Mouse (Mus musculus): ENCODE measurements at regions not wholly inside any gene's neighbourhood (a gene's known extent, or its start where the extent isn't known, plus 50 kb on each side); places are given as distances from the start of the nearest gene placed in this dataset.
"Not testable (repeated sequence)": the region's sequence is repeated elsewhere in the genome, so short reads cannot be mapped to it uniquely, and the experiment has no call there.

DNA sequence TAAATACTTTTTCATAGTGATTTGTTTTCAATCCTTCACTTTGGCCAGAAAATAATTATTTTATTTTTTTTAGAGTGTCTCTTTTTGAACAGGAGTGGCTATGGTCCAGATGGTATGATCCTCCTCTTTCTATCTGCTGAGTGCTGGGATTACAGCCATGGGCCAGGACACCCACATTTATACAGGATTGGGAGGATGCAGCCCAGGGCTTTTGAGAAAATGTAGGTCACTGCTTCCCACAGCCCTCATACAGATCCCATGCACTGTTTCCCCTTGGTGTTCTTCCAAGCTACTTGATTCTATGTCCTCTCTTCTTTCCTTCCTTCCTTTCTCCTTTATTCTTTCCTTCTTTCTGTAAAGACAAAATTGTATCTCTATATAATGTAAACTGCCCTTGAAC, 70.5 kb upstream of the Alkbh8 start:
- no peaks in the 10 kb centered on the region for H3K27me3 ChIP-seq (ENCODE audit: control insufficient read depth, insufficient read depth, low read length)
- DNase-seq (ENCODE audit: low spot score, missing footprints), result no peak
- no peak for ATAC-seq (ENCODE audit: low FRiP score)
- H3K4me3 ChIP-seq (ENCODE audit: low read depth, low read length), result no peak overlapping the region
- no peak overlapping the region for H3K4me2 ChIP-seq
- H3K9ac ChIP-seq (ENCODE audit: low read length), result no peak overlapping the region
- H3K4me1 ChIP-seq (ENCODE audit: control insufficient read depth, insufficient read depth, low read length), result no peaks in the 10 kb centered on the region
- H3K36me3 ChIP-seq (ENCODE audit: control insufficient read depth, insufficient read depth, low read length), result no peaks in the 10 kb centered on the region
- no peak overlapping the region for H3K27ac ChIP-seq (ENCODE audit: low read depth, low read length)
- H3K9me3 ChIP-seq (ENCODE audit: control insufficient read depth, low read length), result peaks cover 31% of the 10 kb centered on the region

DNA sequence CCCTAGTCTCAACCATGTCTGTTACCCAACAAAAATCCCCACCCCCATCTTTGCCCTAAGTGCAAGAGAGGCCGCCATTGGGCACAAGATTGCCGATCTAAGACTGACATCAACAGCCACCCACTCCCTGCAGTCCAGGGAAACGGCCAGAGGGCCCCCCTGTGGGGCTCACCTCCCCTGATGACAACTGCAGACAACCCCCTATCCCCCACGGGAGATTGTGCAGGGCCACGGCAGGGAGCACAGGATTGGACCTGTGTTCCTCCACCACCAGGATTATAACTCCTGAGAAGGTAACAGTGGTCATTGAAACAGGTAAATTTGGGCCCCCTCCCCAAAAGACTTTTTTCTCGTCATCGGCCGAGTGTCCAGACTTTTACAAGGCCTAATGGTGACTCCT, 54.4 kb upstream of the Alkbh8 start:
- not testable (repeated sequence) for H3K4me2 ChIP-seq; H3K4me3 ChIP-seq (ENCODE audit: low read depth, low read length); H3K9me3 ChIP-seq (ENCODE audit: control insufficient read depth, low read length); H3K27ac ChIP-seq (ENCODE audit: low read depth, low read length); H3K9ac ChIP-seq (ENCODE audit: low read length); DNase-seq (ENCODE audit: low spot score, missing footprints); H3K4me1 ChIP-seq (ENCODE audit: control insufficient read depth, insufficient read depth, low read length); ATAC-seq (ENCODE audit: low FRiP score); H3K27me3 ChIP-seq (ENCODE audit: control insufficient read depth, insufficient read depth, low read length); H3K36me3 ChIP-seq (ENCODE audit: control insufficient read depth, insufficient read depth, low read length)
- 85% methylated on average over 8 of the region's 8 CpGs for WGBS

DNA sequence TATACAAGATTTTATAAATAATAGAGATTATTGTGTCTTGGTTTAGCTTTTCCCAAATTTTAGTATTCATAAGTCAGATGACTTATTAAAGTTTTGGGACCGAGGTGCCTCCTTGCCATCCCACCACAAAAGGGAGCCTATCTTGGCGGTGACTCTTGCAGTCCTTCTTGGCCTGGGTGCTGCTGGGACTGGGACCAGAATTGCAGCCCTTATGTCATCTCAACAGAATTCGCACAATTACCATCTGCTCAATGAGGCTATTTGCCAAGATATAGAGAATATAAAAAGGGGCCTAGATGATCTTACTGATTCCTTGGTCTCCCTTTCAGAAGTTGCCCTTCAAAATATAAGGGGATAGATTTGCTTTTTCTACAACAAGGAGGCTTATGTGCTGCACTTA, 53.0 kb upstream of the Alkbh8 start:
- DNase-seq (ENCODE audit: low spot score, missing footprints); H3K36me3 ChIP-seq (ENCODE audit: control insufficient read depth, insufficient read depth, low read length); ATAC-seq (ENCODE audit: low FRiP score); H3K4me2 ChIP-seq; H3K9me3 ChIP-seq (ENCODE audit: control insufficient read depth, low read length); H3K4me3 ChIP-seq (ENCODE audit: low read depth, low read length); H3K9ac ChIP-seq (ENCODE audit: low read length); H3K27ac ChIP-seq (ENCODE audit: low read depth, low read length); H3K4me1 ChIP-seq (ENCODE audit: control insufficient read depth, insufficient read depth, low read length); H3K27me3 ChIP-seq (ENCODE audit: control insufficient read depth, insufficient read depth, low read length): not testable (repeated sequence)
- 85% methylated on average over 3 of the region's 3 CpGs for WGBS

DNA sequence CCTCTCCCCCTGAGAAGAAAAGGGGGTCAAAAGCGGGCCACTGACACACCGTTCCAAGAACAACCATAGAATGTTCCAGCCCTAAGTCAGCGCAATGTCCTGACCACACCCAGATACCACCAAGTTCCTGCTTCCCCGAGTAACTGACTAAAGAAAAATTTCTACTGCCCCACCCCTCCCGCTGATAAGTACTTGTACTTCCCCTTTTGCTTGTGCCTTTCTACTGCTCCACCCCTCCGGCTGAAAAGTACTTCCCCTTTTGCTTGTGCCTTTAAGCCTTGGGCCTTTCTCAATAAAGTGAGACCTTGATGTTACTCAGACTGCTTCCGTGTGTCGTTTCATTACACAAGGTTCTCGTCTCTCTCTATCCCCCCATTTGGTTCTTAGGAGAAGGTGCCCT, 51.6 kb upstream of the Alkbh8 start:
- H3K4me3 ChIP-seq (ENCODE audit: low read depth, low read length); H3K27ac ChIP-seq (ENCODE audit: low read depth, low read length); H3K36me3 ChIP-seq (ENCODE audit: control insufficient read depth, insufficient read depth, low read length); ATAC-seq (ENCODE audit: low FRiP score); H3K27me3 ChIP-seq (ENCODE audit: control insufficient read depth, insufficient read depth, low read length); H3K9ac ChIP-seq (ENCODE audit: low read length); H3K4me2 ChIP-seq; H3K4me1 ChIP-seq (ENCODE audit: control insufficient read depth, insufficient read depth, low read length); H3K9me3 ChIP-seq (ENCODE audit: control insufficient read depth, low read length); DNase-seq (ENCODE audit: low spot score, missing footprints): not testable (repeated sequence)
- 90% methylated on average over 9 of the region's 9 CpGs for WGBS

All from midbrain, embryonic 11.5 days (tissue).